Mouse (Mus musculus): ENCODE measurements around the gene Cdt1. TPM values are rescaled to one million over a fixed set of nuclear protein-coding genes. Genes with fewer than 3 reads are reported as not detected.

Cdt1 gene
- total and polyA plus RNA-seq, 3 experiments: 46.0 to 67.3 (median 50.0) TPM

DNA sequence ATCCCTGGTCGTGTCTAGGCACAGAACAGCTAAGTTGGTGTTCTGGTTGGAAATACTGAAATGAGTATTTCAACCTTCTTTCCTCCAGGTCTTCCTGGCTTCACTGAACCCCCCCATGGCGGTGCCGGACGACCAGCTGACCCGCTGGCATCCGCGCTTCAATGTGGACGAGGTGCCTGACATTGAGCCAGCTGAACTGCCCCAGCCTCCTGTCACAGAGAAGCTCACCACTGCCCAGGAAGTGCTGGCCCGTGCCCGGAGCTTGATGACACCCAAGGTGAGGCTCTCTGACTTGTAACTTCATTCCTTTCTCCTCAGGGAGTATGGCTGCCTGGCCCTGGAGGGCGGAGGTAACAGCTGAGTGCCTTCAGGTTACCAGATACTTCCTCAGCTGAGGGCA is 3.3 kb downstream of the Cdt1 start:
- dilution Hi-C loops (cut with MboI; ENCODE audit: extremely low pct_ligation_motif_present, extremely low pct_unique_long_range_greater_than_20kb, low sequenced_read_pairs): no loop called here
- Histone ChIP-seq H3K36me3 (replicated peaks in 1 of 2; ENCODE audit: control insufficient read depth in 1 of 2, insufficient read depth in 1 of 2, low read length in 1 of 2) (peaks cover 42 to 62% of the 10 kb centered on the region in 2 experiments), H3K4me1 (ENCODE audit: control insufficient read depth in 1 of 2, insufficient read depth in 2 of 2) (peaks cover 16 to 54% of the 10 kb centered on the region in 2 experiments), H3K79me2 (replicated peaks; ENCODE audit: control insufficient read depth, extremely low read depth, insufficient read depth, poor library complexity, severe bottlenecking) (peaks cover 27% of the 10 kb centered on the region), H3K4me2 (ENCODE audit: insufficient read depth, low read depth, poor library complexity, severe bottlenecking) (no peak overlapping the region), H3K9me3 (replicated peaks; ENCODE audit: low read length) (no peaks in the 10 kb centered on the region), H3K4me3 (replicated peaks in 1 of 3; ENCODE audit: low read depth in 2 of 3, low read length in 2 of 3, poor library complexity in 1 of 3) (no peak overlapping the region), H3K27me3 (replicated peaks) (no peaks in the 10 kb centered on the region), H3K9ac (ENCODE audit: insufficient read depth, low read depth) (no peak overlapping the region), H3K27ac (ENCODE audit: insufficient read depth, low read depth) (no peak overlapping the region)
- in situ Hi-C loops (cut with MboI; ENCODE audit: low pct_ligation_motif_present, low pct_unique_long_range_greater_than_20kb, low sequenced_read_pairs): no loop called here
- TF ChIP-seq ZNF384 (IDR thresholded peaks at IDR 0.05; ENCODE audit: low read depth, low read length) (no peak), MAX (IDR thresholded peaks at IDR 0.05; ENCODE audit: low read length) (no peak), MEF2A (IDR thresholded peaks at IDR 0.05; ENCODE audit: borderline replicate concordance, low read depth, low read length) (no peak), ELF1 (IDR thresholded peaks at IDR 0.05; ENCODE audit: low read depth, low read length) (no peak), IRF4 (IDR thresholded peaks at IDR 0.05; ENCODE audit: low read depth, low read length) (no peak), UBTF (IDR thresholded peaks at IDR 0.05; ENCODE audit: low read depth, low read length) (no peak), NRF1 (IDR thresholded peaks at IDR 0.05; ENCODE audit: low read depth, low read length) (no peak), EP300 (IDR thresholded peaks at IDR 0.05; ENCODE audit: low read length) (no peak), POLR2AphosphoS2 (IDR thresholded peaks at IDR 0.05; ENCODE audit: low read depth, low read length) (no peak), SIN3A (IDR thresholded peaks at IDR 0.05; ENCODE audit: low read length) (no peak), MAFK (IDR thresholded peaks at IDR 0.05; ENCODE audit: insufficient replicate concordance, low read length) (no peak), BHLHE40 (IDR thresholded peaks at IDR 0.05; ENCODE audit: low read depth, low read length) (no peak), MAZ (IDR thresholded peaks at IDR 0.05; ENCODE audit: low read depth, low read length) (no peak), MXI1 (IDR thresholded peaks at IDR 0.05; ENCODE audit: low read depth, low read length) (no peak), NELFE (IDR thresholded peaks at IDR 0.05; ENCODE audit: low read depth, low read length) (no peak), RAD21 (IDR thresholded peaks at IDR 0.05; ENCODE audit: low read depth, low read length) (no peak), ZKSCAN1 (IDR thresholded peaks at IDR 0.05; ENCODE audit: borderline replicate concordance, low read depth, low read length) (no peak)
- DNase-seq (ENCODE audit: extremely low read depth): no peak

DNA sequence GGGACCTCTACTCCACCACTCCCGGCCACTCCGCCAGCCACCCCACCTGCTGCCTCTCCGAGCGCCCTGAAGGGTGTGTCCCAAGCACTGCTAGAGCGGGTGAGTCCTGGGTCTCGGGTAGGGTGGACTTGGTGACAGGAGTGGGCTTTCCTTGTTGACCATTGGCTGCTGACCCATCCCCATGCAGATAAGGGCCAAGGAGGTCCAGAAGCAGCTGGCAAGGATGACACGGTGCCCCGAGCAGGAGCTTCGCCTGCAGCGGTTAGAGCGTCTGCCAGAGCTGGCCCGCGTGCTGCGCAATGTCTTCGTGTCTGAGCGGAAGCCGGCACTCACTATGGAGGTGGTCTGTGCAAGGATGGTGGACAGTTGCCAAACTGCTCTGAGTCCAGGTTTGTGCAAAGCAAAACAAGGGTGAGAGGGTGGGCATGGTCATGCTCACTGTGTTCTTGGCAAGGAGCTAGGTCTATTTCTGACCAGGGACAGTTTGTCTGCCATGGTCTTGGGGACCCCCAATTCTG is 4.0 kb downstream of the Cdt1 start:
- Histone ChIP-seq H3K9ac (ENCODE audit: insufficient read depth, low read depth) (no peak overlapping the region), H3K9me3 (replicated peaks; ENCODE audit: low read length) (no peaks in the 10 kb centered on the region)
- in situ Hi-C loops (cut with MboI; ENCODE audit: low pct_ligation_motif_present, low pct_unique_long_range_greater_than_20kb, low sequenced_read_pairs): no loop called here

More for the DNA sequence above, 4.0 kb downstream of the Cdt1 start:
- Histone ChIP-seq H3K4me1 (ENCODE audit: control insufficient read depth in 1 of 2, insufficient read depth in 2 of 2) (peaks cover 16 to 48% of the 10 kb centered on the region in 2 experiments), H3K4me3 (replicated peaks in 1 of 3; ENCODE audit: low read depth in 2 of 3, low read length in 2 of 3, poor library complexity in 1 of 3) (no peak overlapping the region), H3K79me2 (replicated peaks; ENCODE audit: control insufficient read depth, extremely low read depth, insufficient read depth, poor library complexity, severe bottlenecking) (peaks cover 30% of the 10 kb centered on the region), H3K4me2 (ENCODE audit: insufficient read depth, low read depth, poor library complexity, severe bottlenecking) (no peak overlapping the region), H3K27ac (ENCODE audit: insufficient read depth, low read depth) (no peak overlapping the region), H3K27me3 (replicated peaks) (no peaks in the 10 kb centered on the region), H3K36me3 (replicated peaks in 1 of 2; ENCODE audit: control insufficient read depth in 1 of 2, insufficient read depth in 1 of 2, low read length in 1 of 2) (peaks cover 42 to 62% of the 10 kb centered on the region in 2 experiments)
- dilution Hi-C loops (cut with MboI; ENCODE audit: extremely low pct_ligation_motif_present, extremely low pct_unique_long_range_greater_than_20kb, low sequenced_read_pairs): no loop called here
- no peak for DNase-seq (ENCODE audit: extremely low read depth)
- TF ChIP-seq MAFK (IDR thresholded peaks at IDR 0.05; ENCODE audit: insufficient replicate concordance, low read length) (no peak), BHLHE40 (IDR thresholded peaks at IDR 0.05; ENCODE audit: low read depth, low read length) (no peak), NELFE (IDR thresholded peaks at IDR 0.05; ENCODE audit: low read depth, low read length) (no peak)

Measured in CH12.LX (cell line).